Mouse (Mus musculus) heart, postnatal 0 days (tissue): Measurements from ENCODE around the gene Sepsecs. TPM values are rescaled to one million over a fixed set of nuclear protein-coding genes. Genes with fewer than 3 reads are reported as not detected.

Experiments
- ATAC-seq: fragments of 200-750 bp; cut with Nextera tagmentation; 2 replicates; pipeline ENCODE4 v1.8.0; 2017; ENCODE audit warnings: low read depth, moderate number of reproducible peaks, moderate library complexity; ENCODE audit not compliant: insufficient read depth
- DNase-seq: peaks from one replicate; pipeline ENCODE4 v3.0.0-alpha.2; 2016; ENCODE audit warnings: low spot score
- H3K27ac ChIP-seq: fragments of 300-500 bp; sonication (generic); 2 replicates; pipeline ENCODE4 v1.5.1; 2014; ENCODE audit warnings: low read depth, mild to moderate bottlenecking
- H3K27me3 ChIP-seq: fragments of 300-500 bp; sonication (generic); 2 replicates; pipeline ENCODE4 v1.6.1; 2014; ENCODE audit warnings: low read length, mixed read lengths; ENCODE audit not compliant: control insufficient read depth, insufficient read depth
- H3K36me3 ChIP-seq: fragments of 300-500 bp; sonication (generic); replicated peaks from 2 replicates; pipeline ENCODE4 v1.6.1; 2014; ENCODE audit warnings: low read length, mixed read lengths; ENCODE audit not compliant: control insufficient read depth, insufficient read depth
- H3K4me1 ChIP-seq: fragments of 300-500 bp; sonication (generic); 2 replicates; pipeline ENCODE4 v1.6.1; 2014; ENCODE audit warnings: antibody characterized with exemption; ENCODE audit not compliant: control insufficient read depth, insufficient read depth
- H3K4me2 ChIP-seq: fragments of 300-500 bp; sonication (generic); 2 replicates; pipeline ENCODE4 v1.6.1; 2014; ENCODE audit warnings: low read depth, mild to moderate bottlenecking, low read length, moderate library complexity
- H3K4me3 ChIP-seq: fragments of 300-500 bp; sonication (generic); 2 replicates; pipeline ENCODE4 v1.5.1; 2014; ENCODE audit warnings: low read depth, low read length
- H3K9ac ChIP-seq: fragments of 300-500 bp; sonication (generic); replicated peaks from 2 replicates; pipeline ENCODE4 v1.6.1; 2014; ENCODE audit warnings: low read depth, low read length, mixed read lengths
- H3K9me3 ChIP-seq: fragments of 300-500 bp; sonication (generic); replicated peaks from 2 replicates; pipeline ENCODE4 v1.6.1; 2016; ENCODE audit warnings: low read length; ENCODE audit not compliant: control insufficient read depth
- CTCF ChIP-seq: IDR thresholded peaks from 2 replicates; pipeline ENCODE4 v1.5.1; 2016; ENCODE audit warnings: antibody characterized with exemption, control low read depth, low read depth
- EP300 ChIP-seq: IDR thresholded peaks from 2 replicates; pipeline ENCODE4 v1.6.1; 2016; ENCODE audit warnings: antibody characterized with exemption, low read depth
- WGBS: fragments of 180-500 bp; shearing (Covaris S2); extraction: QIAGEN DNeasy Blood & Tissue Kit; methylation state at CpG from one replicate; pipeline ENCODE4 v1.1.7; 2014; 5-methylcytosine and 5-hydroxymethylcytosine counted together
- polyA plus RNA-seq: library from polyadenylated mRNA; unstranded; fragments of >200 nt; fragmentation: Nextera tagmentation; extraction: Ambion mirVana; gene quantifications from 2 replicates; pipeline ENCODE4 v1.2.1, GENCODE M21; 2015
- total RNA-seq: library from RNA; depleted of rRNA; stranded (reverse); fragments of >200 nt; gene quantifications from 2 replicates; pipeline ENCODE4 v1.2.3, GENCODE M21; 2014; ENCODE audit warnings: low replicate concordance

The Sepsecs gene
- total and polyA plus RNA-seq, 2 experiments from 2014 or later: 5.7 to 6.9 TPM

GRCm38 (mm10) chr5:52618348-52619270, 50.9 kb downstream of the Sepsecs start:
- Histone ChIP-seq H3K4me1 (peaks cover 9% of the 10 kb centered on the region), H3K9ac (peak overlapping the region; percentile 10), H3K4me3 (peak overlapping the region; percentile 31), H3K27ac (peak overlapping the region; percentile 73), H3K4me2 (peak overlapping the region; percentile 56), H3K36me3 (no peaks in the 10 kb centered on the region), H3K9me3 (no peaks in the 10 kb centered on the region), H3K27me3 (no peaks in the 10 kb centered on the region)
- DNase-seq (peak; percentile 81), ATAC-seq (peak; percentile 89)
- 2% methylated on average over 41 of the region's 41 CpGs for WGBS
- peak; percentile 29; the same call in 1 of the 2 replicates for TF ChIP-seq EP300
- peak; percentile 17; the same call in 1 of the 2 replicates for TF ChIP-seq CTCF

- H3K4me2 ChIP-seq: peak overlapping the region; percentile 56
- DNase-seq (no peak), ATAC-seq (peak; percentile 9; the same call in 1 of the 2 replicates)
- WGBS: 42% methylated on average over 9 of the region's 9 CpGs
- peak overlapping the region; percentile 31 for H3K4me3 ChIP-seq
- H3K9ac ChIP-seq: peak overlapping the region; percentile 10; the same call in 1 of the 2 replicates
- TF ChIP-seq EP300: no peak
- no peak for TF ChIP-seq CTCF
- peaks cover 9% of the 10 kb centered on the region for H3K4me1 ChIP-seq
- no peaks in the 10 kb centered on the region for H3K27me3 ChIP-seq
- H3K9me3 ChIP-seq: no peaks in the 10 kb centered on the region
- peak overlapping the region; percentile 73 for H3K27ac ChIP-seq
- no peaks in the 10 kb centered on the region for H3K36me3 ChIP-seq
Measured at GRCm38 (mm10) chr5:52617711-52618347, 51.7 kb downstream of the Sepsecs start.

GRCm38 (mm10) chr5:52616549-52616948, 53.0 kb downstream of the Sepsecs start:
- Histone ChIP-seq H3K9ac (no peak overlapping the region), H3K4me2 (no peak overlapping the region), H3K36me3 (no peaks in the 10 kb centered on the region), H3K4me1 (peaks cover 9% of the 10 kb centered on the region), H3K9me3 (no peaks in the 10 kb centered on the region), H3K27ac (no peak overlapping the region), H3K4me3 (no peak overlapping the region), H3K27me3 (no peaks in the 10 kb centered on the region)
- 25% methylated on average over 2 of the region's 2 CpGs for WGBS
- no peak for DNase-seq
- ATAC-seq: peak; percentile 19; the same call in 1 of the 2 replicates
- TF ChIP-seq CTCF: peak; percentile 16; the same call in 1 of the 2 replicates
- TF ChIP-seq EP300: no peak

- Histone ChIP-seq H3K36me3 (no peaks in the 10 kb centered on the region), H3K4me1 (peaks cover 9% of the 10 kb centered on the region), H3K9ac (no peak overlapping the region), H3K27ac (no peak overlapping the region), H3K4me3 (no peak overlapping the region), H3K9me3 (no peaks in the 10 kb centered on the region), H3K4me2 (no peak overlapping the region), H3K27me3 (no peaks in the 10 kb centered on the region)
- 67% methylated on average over 9 of the region's 9 CpGs for WGBS
- ATAC-seq (no peak), DNase-seq (no peak)
- TF ChIP-seq CTCF: no peak
- no peak for TF ChIP-seq EP300
Measured at GRCm38 (mm10) chr5:52615421-52615820, 54.1 kb downstream of the Sepsecs start.

- Histone ChIP-seq H3K36me3 (no peaks in the 10 kb centered on the region), H3K9me3 (no peaks in the 10 kb centered on the region)
Measured at GRCm38 (mm10) chr5:52614686-52615085, 54.8 kb downstream of the Sepsecs start.

More at GRCm38 (mm10) chr5:52614686-52615085, 54.8 kb downstream of the Sepsecs start:
- 74% methylated on average over 4 of the region's 4 CpGs for WGBS
- Histone ChIP-seq H3K27ac (no peak overlapping the region), H3K27me3 (no peaks in the 10 kb centered on the region), H3K9ac (no peak overlapping the region), H3K4me1 (peaks cover 9% of the 10 kb centered on the region), H3K4me2 (no peak overlapping the region), H3K4me3 (no peak overlapping the region)
- ATAC-seq (no peak), DNase-seq (no peak)
- no peak for TF ChIP-seq EP300
- no peak for TF ChIP-seq CTCF
